Comparison of ENCODE assay signal across 24 mouse cellular contexts in genomic region chr12:28735293-28735692, GRCm38 (mm10).
"Had no signal": no experiment of that assay in that cellular context is flagged by ENCODE, and none has a peak within 500 bp of the region (broad histone marks: within the 10 kb centered on the region; RNA-seq: fewer than 3 reads in every experiment).

No protein-coding gene starts in this region.

- ATAC-seq: hindbrain, postnatal 0 days; intestine, embryonic 16.5 days had no signal

- H3K4me3 ChIP-seq: heart, adult 2 months; heart, embryonic 13.5 days; heart, embryonic 15.5 days; hindbrain, embryonic 13.5 days; hindbrain, embryonic 15.5 days; kidney, embryonic 15.5 days; limb, embryonic 13.5 days; limb, embryonic 15.5 days had no signal

- H3K9ac ChIP-seq: heart, embryonic 13.5 days; heart, embryonic 15.5 days; hindbrain, embryonic 13.5 days; hindbrain, embryonic 15.5 days; kidney, embryonic 15.5 days; limb, embryonic 13.5 days; limb, embryonic 15.5 days had no signal

- H3K27ac ChIP-seq: heart, adult 2 months; heart, embryonic 13.5 days; heart, embryonic 15.5 days; hindbrain, embryonic 13.5 days; hindbrain, embryonic 15.5 days; hindbrain, postnatal 0 days; kidney, embryonic 15.5 days; kidney, postnatal 0 days; limb, embryonic 13.5 days; limb, embryonic 15.5 days had no signal

- H3K9me3 ChIP-seq: heart, embryonic 13.5 days; heart, embryonic 15.5 days; hindbrain, embryonic 13.5 days; hindbrain, embryonic 15.5 days; kidney, embryonic 15.5 days; limb, embryonic 13.5 days; limb, embryonic 15.5 days had no signal

- H3K27me3 ChIP-seq: heart, embryonic 13.5 days; heart, embryonic 15.5 days; hindbrain, embryonic 13.5 days; hindbrain, embryonic 15.5 days; kidney, embryonic 15.5 days; limb, embryonic 13.5 days; limb, embryonic 15.5 days had no signal

- H3K4me1 ChIP-seq: heart, embryonic 13.5 days; heart, embryonic 15.5 days; hindbrain, embryonic 13.5 days; hindbrain, embryonic 15.5 days; kidney, embryonic 15.5 days; limb, embryonic 13.5 days; limb, embryonic 15.5 days had no signal

- DNase-seq: gastrocnemius, postnatal 14 days; gastrocnemius, postnatal 36 days; heart, adult 11 months; heart, adult 2 months; heart, postnatal 14 days; heart, postnatal 36 days; kidney, adult 11 months; kidney, adult 2 months; kidney, adult 9 months; kidney, postnatal 14 days; kidney, postnatal 36 days; layer of hippocampus, adult 9-11 months; layer of hippocampus, postnatal 36 days; left cerebral cortex, postnatal 4 days had no signal
